Mouse (Mus musculus): ENCODE results near the gene Alkbh1.
"Not testable (repeated sequence)": the region's sequence is repeated elsewhere in the genome, so short reads cannot be mapped to it uniquely, and the experiment has no call there.

Alkbh1 gene

GRCm38 (mm10) chr12:87443700-87444122 lies at the start of gene Alkbh1, which contains the start of gene Slirp:
Alkbh1 (minus strand) TSS chr12:87444017.
Slirp (plus strand) TSS chr12:87443896.
- DNase-seq: peak; percentile 97

DNA sequence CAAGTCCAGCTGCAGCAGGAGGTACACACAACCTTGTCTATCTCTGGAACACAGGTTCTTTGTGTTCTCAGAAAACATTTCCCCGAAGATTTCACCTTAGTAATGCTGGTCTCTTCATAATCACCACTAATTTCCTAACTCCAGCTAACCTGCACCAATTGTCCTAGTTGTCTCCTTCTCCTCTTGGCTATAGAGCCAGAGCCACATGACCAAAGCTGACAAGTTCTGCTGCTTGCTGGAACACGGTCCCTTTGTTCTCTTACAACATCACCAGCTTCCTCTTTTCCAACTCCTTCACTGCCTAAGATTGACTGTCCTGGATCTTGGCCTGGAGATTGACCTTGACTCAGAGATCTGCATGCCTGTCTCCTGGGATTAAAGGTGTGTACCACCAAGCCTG lies 44.9 kb upstream of the Alkbh1 start:
- not testable (repeated sequence) for DNase-seq

GRCm38 (mm10) chr12:87482482-87482881 lies 38.7 kb upstream of the Alkbh1 start:
- DNase-seq: not testable (repeated sequence)

DNA sequence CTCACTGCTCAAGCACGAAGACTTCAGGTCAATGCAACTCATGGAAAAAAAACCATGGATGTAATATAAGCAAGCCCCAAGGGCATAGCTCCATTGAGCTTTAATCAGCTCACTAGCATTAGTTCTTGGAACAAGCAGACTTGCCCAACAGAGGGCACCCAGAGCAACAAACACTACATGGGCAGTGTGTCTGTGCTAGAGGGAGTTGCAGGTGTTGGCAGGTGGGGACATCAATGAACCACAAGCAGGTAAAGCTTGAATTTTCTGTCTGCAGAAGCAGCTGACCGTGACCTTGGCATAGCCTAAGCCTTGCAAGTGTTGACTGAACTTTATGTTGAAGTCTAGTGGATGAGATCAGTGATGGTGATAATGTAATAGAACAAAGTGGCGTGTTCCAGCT lies 30.9 kb upstream of the Alkbh1 start:
- DNase-seq: no peak

DNA sequence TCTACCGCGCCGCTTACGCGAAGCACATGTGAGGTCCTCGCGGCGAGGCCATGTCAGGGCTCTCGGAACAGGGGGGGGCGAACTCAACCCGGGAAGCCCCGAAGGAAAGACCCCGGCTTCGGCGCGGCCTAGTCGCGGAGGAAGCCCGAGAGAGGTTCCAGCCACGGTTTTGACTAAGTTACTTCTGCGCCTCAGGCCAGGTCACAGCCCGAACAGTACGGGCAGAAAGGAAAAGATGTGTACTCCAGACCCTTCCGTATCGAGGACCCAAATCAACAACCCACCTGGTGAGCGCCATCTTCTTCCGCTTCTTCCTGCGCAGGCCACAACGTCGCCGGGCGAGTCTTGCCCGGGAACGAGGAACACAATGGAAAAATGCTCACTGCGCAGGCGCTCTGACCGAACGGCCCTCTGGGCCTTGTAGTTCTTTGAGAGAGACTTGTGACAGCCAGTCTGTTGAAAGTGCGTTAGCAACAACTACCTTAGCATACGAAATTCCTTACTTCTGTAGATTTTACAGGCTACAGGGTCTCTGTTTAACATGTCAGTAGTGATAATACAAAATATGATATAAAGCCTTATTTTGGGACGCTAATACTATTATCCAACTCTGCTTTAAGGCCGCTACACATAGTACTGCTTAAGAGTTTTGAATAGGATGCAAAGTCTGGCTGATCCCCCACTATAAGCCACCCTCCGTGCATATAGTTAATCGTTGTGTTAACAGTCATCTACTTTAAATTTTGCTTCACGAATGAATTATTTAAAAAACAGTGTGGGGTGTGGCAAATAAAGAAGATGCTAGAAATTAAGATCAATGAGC lies 28.4 kb upstream of the Alkbh1 start, which contains the start of gene Snw1:
Gene Snw1 (minus strand): TSS at position 311 of the 823 bp plus-strand sequence.
- peak; percentile 97 for DNase-seq

- DNase-seq: no peak
These were observed 27.7 kb upstream of the Alkbh1 start for GRCm38 (mm10) chr12:87471421-87471963.

- peak; percentile 5 for DNase-seq
These were observed 26.7 kb upstream of the Alkbh1 start for GRCm38 (mm10) chr12:87470263-87471136.

DNA sequence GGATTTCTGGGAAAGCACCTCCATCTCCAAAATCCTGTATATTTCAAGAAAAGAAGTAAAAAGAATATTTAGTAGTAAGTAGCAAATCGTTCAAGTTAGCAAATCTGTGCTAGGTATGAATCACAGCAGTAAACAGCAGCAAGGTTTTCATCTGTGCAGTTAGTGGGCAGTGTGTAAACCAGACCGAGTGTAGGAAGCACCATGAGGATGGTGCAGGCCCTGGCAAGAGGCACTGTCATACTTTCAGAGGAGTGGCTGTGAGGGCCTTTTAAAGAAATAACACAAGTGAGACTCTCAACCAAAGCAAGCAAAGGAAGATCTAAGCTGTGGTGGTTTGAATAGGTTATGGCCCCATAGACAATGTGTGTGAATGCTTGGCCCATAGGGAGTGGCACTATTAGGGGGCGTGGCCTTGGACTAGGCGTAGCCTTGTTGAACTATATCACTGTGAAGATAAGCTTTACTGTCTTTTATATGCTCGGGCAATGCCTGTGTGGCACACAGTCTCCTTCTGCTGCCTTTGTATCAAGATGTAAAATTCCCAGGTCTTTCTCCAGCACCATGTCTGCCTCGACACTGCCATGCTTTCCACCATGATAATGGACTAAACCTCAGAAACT lies 21.0 kb upstream of the Alkbh1 start:
- DNase-seq: no peak

- DNase-seq: no peak
These were observed 5.6 kb upstream of the Alkbh1 start for GRCm38 (mm10) chr12:87449456-87449855.

- DNase-seq: peak; percentile 30
These were observed 394 bp upstream of the Alkbh1 start for GRCm38 (mm10) chr12:87444211-87444610.

DNA sequence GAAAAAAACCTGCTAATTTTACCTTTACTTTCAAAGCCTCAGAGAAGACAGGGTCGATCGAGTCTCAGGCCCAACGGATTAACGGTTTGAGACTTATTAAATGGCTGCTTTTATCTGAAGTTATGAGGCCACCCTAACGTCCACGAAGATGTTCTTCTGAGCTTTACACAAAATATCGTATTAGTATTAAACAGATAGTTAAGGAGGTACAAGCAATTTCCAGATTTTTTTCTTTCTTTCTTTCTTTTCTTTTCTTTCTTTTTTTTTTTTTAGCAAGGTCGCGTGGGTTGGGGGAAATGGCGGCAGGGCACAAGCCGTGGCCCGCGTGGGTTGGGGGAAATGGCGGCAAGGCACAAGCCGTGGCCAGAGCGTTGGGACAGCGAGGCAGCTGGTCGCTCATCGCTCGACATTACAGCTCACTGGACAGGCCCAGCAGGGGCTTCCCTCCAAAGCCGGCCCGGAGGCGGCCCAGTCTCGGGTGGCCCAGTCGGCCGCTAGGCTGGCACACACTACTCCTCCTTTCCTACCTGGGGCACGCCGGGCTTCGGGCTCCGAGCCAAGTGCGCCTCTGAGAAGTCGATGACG lies 610 bp downstream of the Alkbh1 start:
- DNase-seq: no peak

- DNase-seq: no peak
These were observed 1.4 kb downstream of the Alkbh1 start for GRCm38 (mm10) chr12:87442177-87443114.

- no peak for DNase-seq
These were observed 14.9 kb downstream of the Alkbh1 start for GRCm38 (mm10) chr12:87428885-87429284.

DNA sequence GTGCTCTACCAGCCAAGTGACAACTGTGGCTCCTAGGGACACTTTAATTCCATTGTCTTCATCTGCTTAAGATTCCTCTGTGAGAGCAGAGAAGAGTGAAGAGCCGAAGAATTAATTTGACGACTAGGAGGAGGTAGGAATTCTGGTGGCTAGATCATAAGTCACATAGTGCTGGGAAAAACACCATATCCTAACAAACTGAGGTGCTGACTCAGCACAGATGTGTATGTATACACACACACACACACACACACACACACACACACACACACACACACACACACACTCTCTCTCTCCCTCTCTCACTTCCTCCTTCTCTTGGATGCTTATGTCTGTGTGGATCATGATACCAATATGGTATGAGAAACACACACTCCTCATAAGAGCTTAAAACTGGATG lies 15.5 kb downstream of the Alkbh1 start:
- no peak for DNase-seq

DNA sequence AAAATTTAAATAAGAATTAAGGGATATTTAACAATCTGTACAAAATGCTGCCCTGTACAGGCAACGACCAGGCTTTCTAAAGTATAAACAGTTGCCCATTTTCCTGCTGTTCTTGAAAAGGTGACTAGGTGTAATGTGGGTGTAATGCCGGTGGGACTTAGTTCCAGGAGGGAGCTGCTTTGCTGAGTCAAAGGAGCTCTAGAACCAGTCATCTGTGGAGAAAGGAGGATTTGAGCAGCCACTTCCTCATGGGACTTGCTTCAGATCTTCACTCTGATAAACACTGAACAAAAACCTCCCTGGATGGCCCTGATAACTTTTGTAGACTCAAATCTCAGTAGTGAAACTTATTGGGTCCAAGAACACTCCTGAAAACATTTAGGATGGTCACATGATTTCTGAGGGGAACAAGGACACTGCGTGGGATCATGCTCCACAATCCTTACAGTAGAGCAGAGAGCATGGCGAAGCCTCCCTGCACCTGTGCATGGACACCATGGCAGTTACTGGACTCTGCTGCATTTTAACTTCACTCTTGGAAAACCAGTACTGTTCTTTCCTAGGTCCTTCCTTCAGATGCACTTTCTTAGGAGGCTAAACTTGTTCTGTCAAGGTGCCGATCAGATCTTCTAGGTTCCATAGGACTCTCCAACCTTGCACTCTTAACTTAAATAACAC lies 17.3 kb downstream of the Alkbh1 start:
- no peak for DNase-seq

- no peak for DNase-seq
These were observed 19.3 kb downstream of the Alkbh1 start for GRCm38 (mm10) chr12:87424516-87424915.

DNA sequence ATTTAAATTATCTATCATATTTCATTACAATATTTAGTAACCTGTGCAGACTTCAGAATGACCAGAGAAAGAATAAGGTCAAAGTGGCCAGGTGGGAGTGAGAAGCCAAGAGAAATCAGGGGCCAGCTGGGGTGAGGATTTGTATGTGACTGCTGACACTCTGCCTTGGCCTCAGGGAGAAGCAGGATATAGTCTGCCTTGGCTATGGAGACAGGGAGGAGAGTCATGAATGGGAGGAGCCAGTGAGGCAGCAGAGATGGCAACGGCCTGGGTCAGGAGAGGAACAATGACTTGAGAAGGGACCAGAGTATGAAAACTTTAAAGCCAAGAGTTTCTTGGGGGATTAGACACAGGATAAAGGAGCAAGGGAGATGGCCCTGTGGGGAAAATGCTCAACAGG lies 20.1 kb downstream of the Alkbh1 start:
- no peak for DNase-seq

GRCm38 (mm10) chr12:87421708-87422507 lies 21.9 kb downstream of the Alkbh1 start:
- DNase-seq: peak; percentile 43

GRCm38 (mm10) chr12:87419974-87420485 lies 23.8 kb downstream of the Alkbh1 start:
- DNase-seq: no peak

- peak; percentile 93 for DNase-seq
These were observed 24.9 kb downstream of the Alkbh1 start for GRCm38 (mm10) chr12:87418921-87419320.

Measured in retina, postnatal 1 day (tissue).